Mouse (Mus musculus): Measurements from ENCODE around the gene Rad23b.

GRCm38 (mm10) chr4:55426250-55426649 lies 76.4 kb downstream of the Rad23b start:
- TF ChIP-seq POLR2A (IDR thresholded peaks at IDR 0.05; ENCODE audit: insufficient read depth, low read depth, low read length) (no peak), CTCF (IDR thresholded peaks at IDR 0.05; ENCODE audit: insufficient read depth, low read depth, low read length) (no peak)
